Mouse (Mus musculus) lung, embryonic 15.5 days (tissue): ENCODE measurements around the gene 2010300C02Rik. TPM values are rescaled to one million over a fixed set of nuclear protein-coding genes. Genes with fewer than 3 reads are reported as not detected.
"Not testable (repeated sequence)": the region's sequence is repeated elsewhere in the genome, so short reads cannot be mapped to it uniquely, and the experiment has no call there.

Experiments
- ATAC-seq: fragments of 200-750 bp; cut with Nextera tagmentation; 2 replicates; pipeline ENCODE4 v1.8.0; 2017; ENCODE audit warnings: moderate number of reproducible peaks, borderline replicate concordance; ENCODE audit not compliant: low FRiP score, low TSS enrichment; ENCODE audit errors: extremely low read depth
- H3K27ac ChIP-seq: fragments of 300-500 bp; sonication (generic); 2 replicates; pipeline ENCODE4 v1.5.1; 2015; ENCODE audit warnings: moderate library complexity, mild to moderate bottlenecking, inconsistent platforms
- H3K27me3 ChIP-seq: fragments of 300-500 bp; sonication (generic); 2 replicates; pipeline ENCODE4 v1.6.1; 2015; ENCODE audit warnings: inconsistent platforms
- H3K36me3 ChIP-seq: fragments of 300-500 bp; sonication (generic); 2 replicates; pipeline ENCODE4 v1.6.1; 2015; ENCODE audit warnings: inconsistent platforms
- H3K4me1 ChIP-seq: fragments of 300-500 bp; sonication (generic); 2 replicates; pipeline ENCODE4 v1.6.1; 2015; ENCODE audit warnings: inconsistent platforms
- H3K4me2 ChIP-seq: fragments of 300-500 bp; sonication (generic); 2 replicates; pipeline ENCODE4 v1.6.1; 2015; ENCODE audit warnings: inconsistent platforms, mild to moderate bottlenecking, moderate library complexity
- H3K4me3 ChIP-seq: fragments of 300-500 bp; sonication (generic); 2 replicates; pipeline ENCODE4 v1.5.1; 2015; ENCODE audit warnings: mild to moderate bottlenecking, inconsistent platforms
- H3K9ac ChIP-seq: fragments of 300-500 bp; sonication (generic); 2 replicates; pipeline ENCODE4 v1.6.1; 2015; ENCODE audit warnings: inconsistent platforms
- H3K9me3 ChIP-seq: fragments of 300-500 bp; sonication (generic); 2 replicates; pipeline ENCODE4 v1.6.1; 2016; ENCODE audit warnings: inconsistent platforms
- whole genome bisulfite sequencing: fragments of 180-500 bp; shearing (Covaris S2); methylation state at CpG from one replicate; pipeline ENCODE4 v1.1.7; 2015; 5-methylcytosine and 5-hydroxymethylcytosine counted together
- polyA plus RNA-seq: library from polyadenylated mRNA; unstranded; fragments of >200 nt; fragmentation: Nextera tagmentation; extraction: Ambion mirVana; gene quantifications from 2 replicates; pipeline ENCODE4 v1.2.1, GENCODE M21; 2015

2010300C02Rik gene
- polyA plus RNA-seq, 1 experiment from 2014 or later, result 12.1 TPM

DNA sequence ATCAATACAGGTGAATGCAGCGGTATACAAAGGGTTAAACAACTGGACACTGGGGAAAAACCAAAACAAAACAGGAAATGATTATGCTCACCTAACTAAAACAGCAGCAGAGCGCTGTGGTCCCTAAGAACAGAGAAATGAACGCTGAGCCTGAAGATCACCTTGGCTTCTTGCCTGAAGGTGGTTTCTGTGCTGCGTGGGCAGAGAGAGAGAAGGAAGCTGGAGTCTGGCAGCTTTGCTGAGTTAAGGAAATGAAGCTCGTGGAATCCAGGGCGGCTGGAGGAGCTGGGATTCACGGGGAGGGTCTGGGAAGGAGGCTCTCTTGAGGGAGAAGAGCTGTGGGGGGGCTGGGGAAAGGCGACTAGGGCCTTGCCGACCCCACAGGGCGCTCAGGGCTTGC lies 8.2 kb upstream of the 2010300C02Rik start:
- no peaks in the 10 kb centered on the region for H3K36me3 ChIP-seq
- H3K9ac ChIP-seq, result no peak overlapping the region
- H3K9me3 ChIP-seq, result no peaks in the 10 kb centered on the region
- no peak overlapping the region for H3K27ac ChIP-seq
- H3K4me2 ChIP-seq, result no peak overlapping the region
- 56% methylated on average over 10 of the region's 10 CpGs for WGBS
- no peak for ATAC-seq
- H3K27me3 ChIP-seq, result no peaks in the 10 kb centered on the region
- no peak overlapping the region for H3K4me3 ChIP-seq
- H3K4me1 ChIP-seq, result no peaks in the 10 kb centered on the region

DNA sequence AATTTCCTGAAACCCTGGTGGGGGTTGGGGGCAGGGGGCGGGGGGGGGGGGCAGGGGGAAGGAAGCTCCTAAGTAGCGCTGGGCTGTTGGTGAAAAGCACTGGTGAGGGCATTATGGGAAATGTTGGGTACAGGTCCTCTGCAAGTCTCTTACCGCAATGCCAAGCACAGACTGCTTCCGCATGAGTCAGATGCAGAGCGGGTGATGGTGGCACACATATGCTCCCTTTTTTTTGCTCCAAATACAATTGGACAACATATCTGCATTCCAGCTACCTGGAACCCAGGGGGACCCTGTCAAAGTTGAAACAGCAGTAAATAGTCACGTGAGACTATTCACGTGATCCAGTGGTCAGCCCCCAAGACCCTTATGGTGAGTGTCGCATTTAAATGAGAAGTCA lies 7.3 kb upstream of the 2010300C02Rik start:
- H3K4me1 ChIP-seq, result no peaks in the 10 kb centered on the region
- no peaks in the 10 kb centered on the region for H3K9me3 ChIP-seq
- ATAC-seq, result no peak
- WGBS, result 81% methylated on average over 7 of the region's 8 CpGs
- H3K27ac ChIP-seq, result no peak overlapping the region
- H3K9ac ChIP-seq, result no peak overlapping the region
- no peak overlapping the region for H3K4me2 ChIP-seq
- H3K27me3 ChIP-seq, result no peaks in the 10 kb centered on the region
- no peak overlapping the region for H3K4me3 ChIP-seq
- no peaks in the 10 kb centered on the region for H3K36me3 ChIP-seq

DNA sequence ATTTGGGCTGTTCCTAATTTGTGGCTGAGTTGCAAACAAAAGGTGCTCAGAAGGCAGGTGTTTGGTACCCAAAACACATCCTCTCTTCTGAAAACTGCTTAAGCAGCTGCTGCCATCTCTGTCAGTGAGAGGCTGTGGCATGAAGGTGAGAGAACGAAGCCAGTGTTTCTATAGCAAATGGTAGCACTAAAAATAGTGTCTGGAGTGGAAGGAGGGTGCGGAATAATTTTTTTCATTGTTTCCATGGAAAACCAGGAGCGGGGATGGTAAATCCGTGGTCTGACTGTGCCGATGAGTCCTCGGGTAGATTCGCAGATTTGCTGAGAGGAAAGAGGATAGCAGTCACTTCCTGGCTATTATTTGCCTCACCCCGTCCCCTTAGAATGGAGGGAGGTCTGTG lies 6.5 kb upstream of the 2010300C02Rik start:
- ATAC-seq, result no peak
- Histone ChIP-seq H3K4me1 (no peaks in the 10 kb centered on the region), H3K27me3 (no peaks in the 10 kb centered on the region), H3K4me3 (no peak overlapping the region), H3K9ac (no peak overlapping the region), H3K36me3 (no peaks in the 10 kb centered on the region), H3K4me2 (no peak overlapping the region), H3K27ac (no peak overlapping the region), H3K9me3 (no peaks in the 10 kb centered on the region)
- 68% methylated on average over 8 of the region's 8 CpGs for WGBS

DNA sequence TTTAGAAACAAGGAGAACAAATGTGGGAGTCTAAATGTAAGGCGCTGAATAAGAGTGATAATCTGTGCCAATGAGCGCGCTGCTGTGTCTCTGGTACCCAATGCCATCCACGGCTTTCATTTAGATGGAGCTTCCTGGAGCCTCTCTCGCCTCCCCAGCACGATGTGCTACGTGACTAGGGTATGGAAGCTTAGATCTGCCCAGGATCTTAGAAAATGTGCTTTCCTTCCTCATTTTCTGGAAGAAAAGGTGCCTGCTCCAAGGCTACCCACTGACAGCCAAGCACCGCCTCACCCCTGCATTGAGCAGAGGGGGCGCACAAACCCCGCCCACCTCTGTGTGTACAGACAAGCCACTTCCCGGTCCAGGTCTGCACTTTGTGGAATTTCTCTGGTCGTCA lies 6.0 kb upstream of the 2010300C02Rik start:
- WGBS, result 53% methylated on average over 12 of the region's 12 CpGs
- Histone ChIP-seq H3K36me3 (no peaks in the 10 kb centered on the region), H3K9me3 (no peaks in the 10 kb centered on the region), H3K27me3 (peaks cover 2% of the 10 kb centered on the region; the same call in 1 of the 2 replicates), H3K9ac (no peak overlapping the region), H3K4me3 (no peak overlapping the region), H3K27ac (no peak overlapping the region), H3K4me2 (no peak overlapping the region), H3K4me1 (no peaks in the 10 kb centered on the region)
- ATAC-seq, result no peak

DNA sequence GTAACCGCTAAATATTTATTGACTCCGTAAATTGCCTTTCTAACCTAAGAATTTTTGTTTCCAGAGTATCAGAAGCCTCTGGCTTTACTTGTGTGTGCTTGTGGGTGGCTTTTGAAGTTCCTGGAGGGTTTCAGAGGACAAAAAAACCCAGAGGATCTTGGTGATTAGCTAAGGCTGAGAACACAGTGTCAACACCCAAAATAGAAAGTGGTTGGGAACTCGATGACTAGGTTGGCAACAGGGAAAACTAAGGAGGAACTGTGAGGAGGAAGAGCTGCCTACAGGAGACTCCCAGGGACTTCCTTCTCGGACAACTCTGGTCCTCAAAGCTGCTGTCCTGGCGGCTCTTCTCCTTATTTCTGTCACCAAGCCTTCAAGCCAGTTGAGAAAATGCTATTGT lies 1.2 kb upstream of the 2010300C02Rik start:
- no peak for ATAC-seq
- Histone ChIP-seq H3K4me2 (no peak overlapping the region), H3K36me3 (no peaks in the 10 kb centered on the region), H3K4me1 (peaks cover 8% of the 10 kb centered on the region), H3K27ac (no peak overlapping the region), H3K9ac (no peak overlapping the region), H3K27me3 (peaks cover 28% of the 10 kb centered on the region), H3K4me3 (no peak overlapping the region), H3K9me3 (no peaks in the 10 kb centered on the region)
- WGBS, result 69% methylated on average over 5 of the region's 5 CpGs

DNA sequence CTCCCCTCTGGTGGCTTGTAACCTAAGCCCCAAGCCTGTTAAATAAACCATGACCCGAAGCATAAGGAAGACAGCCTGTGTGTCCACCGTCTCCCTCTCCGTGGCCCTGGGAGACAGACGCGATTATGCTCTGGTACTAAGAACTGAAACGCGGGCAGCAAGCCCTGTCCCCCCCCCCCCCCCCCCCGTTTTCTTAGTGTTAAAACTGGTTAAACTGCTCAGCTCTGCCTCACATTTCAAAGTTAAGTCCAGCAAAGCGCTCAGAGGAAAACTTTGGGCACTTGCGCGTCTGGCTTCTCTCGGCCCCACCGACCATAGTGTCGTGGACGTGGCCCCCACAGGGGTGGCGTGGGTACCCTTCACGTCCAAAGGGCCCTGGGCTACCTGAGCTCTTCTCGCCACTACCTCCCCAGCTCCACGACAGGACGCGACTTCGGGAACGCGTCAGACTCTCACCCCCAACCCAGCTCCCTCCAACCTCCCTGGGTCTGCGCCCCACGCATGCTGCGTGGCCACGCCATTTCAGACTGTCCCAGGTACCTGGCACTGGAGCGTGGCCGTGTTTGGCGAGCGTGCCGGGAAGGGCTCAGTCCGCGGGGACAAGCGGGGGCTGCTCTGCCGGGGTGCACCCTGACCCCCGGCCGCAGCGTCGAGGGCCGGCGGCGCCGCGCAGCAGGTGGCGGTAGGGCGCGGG lies 708 bp downstream of the 2010300C02Rik start:
- 2% methylated on average over 49 of the region's 49 CpGs for WGBS
- Histone ChIP-seq H3K27ac (peak overlapping the region; percentile 82), H3K4me1 (peaks cover 8% of the 10 kb centered on the region), H3K4me2 (peak overlapping the region; percentile 96), H3K36me3 (no peaks in the 10 kb centered on the region), H3K9ac (peak overlapping the region; percentile 64), H3K4me3 (peak overlapping the region; percentile 65), H3K27me3 (peaks cover 28% of the 10 kb centered on the region), H3K9me3 (no peaks in the 10 kb centered on the region)
- peak; percentile 70 for ATAC-seq

DNA sequence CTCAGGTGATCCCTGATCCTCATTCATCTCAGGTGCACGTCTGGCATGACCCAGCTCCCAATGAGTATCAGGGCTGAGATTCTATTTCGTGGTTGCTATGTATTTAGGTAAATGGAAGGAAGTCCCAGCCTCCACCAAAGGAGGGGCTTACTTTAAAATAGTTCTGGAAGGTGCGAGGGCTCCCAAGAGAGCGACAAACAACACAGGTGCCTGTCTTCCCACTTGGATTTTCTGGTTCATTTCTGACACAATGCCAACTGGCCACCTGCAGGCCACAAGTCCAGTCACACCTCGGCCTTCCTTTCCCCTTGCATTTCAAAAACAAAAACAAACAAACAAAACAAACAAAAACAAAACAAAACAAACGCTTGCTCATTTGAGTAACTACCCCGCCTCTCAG lies 1.4 kb downstream of the 2010300C02Rik start:
- peak overlapping the region; percentile 96 for H3K4me2 ChIP-seq
- 38% methylated on average over 7 of the region's 7 CpGs for WGBS

DNA sequence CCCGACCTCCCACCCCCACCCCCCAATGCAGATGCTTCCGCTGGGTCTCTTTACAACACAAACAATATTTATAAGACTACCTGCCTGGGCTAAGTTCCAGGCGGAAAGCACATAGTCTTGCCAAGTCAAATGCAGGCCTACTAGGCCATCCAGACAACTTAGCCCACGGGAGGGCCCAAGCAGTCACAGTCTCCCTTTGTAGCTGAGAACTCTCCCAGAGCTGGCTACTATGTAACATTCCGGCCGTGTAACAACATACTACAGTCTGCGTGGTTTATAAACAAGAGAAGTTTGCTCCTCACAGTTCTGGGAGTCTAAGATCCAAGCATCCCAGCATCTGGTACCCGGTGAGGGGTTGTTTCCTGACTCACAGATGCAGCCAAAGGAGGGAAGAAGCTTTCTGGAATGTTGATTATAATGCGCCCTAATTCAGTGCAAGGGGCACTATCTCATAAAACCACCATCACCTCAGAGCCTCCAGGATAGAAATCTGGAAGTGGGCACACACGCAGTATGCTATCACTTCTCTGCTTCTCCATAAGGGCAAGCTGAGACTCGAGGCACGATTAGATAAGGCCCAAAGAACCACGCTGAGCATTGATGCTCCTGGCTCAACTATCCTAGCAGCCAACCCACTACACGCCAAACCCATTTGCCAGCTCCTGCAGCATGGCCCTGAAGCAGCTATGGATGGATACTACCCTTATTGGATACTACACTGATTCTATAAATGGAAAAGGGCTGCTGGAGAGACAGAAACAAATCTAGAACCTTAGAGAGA lies 2.3 kb downstream of the 2010300C02Rik start:
- H3K27ac ChIP-seq, result no peak overlapping the region

More for the DNA sequence above, 1.4 kb downstream of the 2010300C02Rik start:
- Histone ChIP-seq H3K36me3 (no peaks in the 10 kb centered on the region), H3K4me1 (peaks cover 8% of the 10 kb centered on the region), H3K9me3 (no peaks in the 10 kb centered on the region), H3K9ac (no peak overlapping the region), H3K4me3 (peak overlapping the region; percentile 65; the same call in 1 of the 2 replicates), H3K27me3 (peaks cover 28% of the 10 kb centered on the region), H3K27ac (peak overlapping the region; percentile 82; the same call in 1 of the 2 replicates)
- ATAC-seq, result no peak

DNA sequence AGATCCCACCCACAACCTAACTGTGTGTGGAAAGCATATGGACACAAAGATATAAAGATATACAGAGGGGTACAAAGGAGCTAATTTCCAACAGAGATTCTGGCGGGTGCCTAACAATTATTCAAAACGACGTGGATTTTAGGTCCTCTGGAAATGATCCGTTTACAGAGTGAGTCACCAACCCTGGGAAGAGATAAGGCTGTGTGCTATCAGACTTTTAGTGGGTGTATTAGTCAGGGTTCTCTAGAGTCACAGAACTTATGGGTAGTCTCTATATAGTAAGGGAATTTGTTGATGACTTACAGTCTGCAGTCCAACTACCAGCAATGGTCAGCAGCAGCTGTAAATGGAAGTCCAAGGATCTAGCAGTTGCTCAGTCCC lies 7.5 kb downstream of the 2010300C02Rik start:
- H3K36me3 ChIP-seq, result not testable (repeated sequence)

More for the DNA sequence above, 2.3 kb downstream of the 2010300C02Rik start:
- no peaks in the 10 kb centered on the region for H3K9me3 ChIP-seq
- no peak for ATAC-seq
- no peak overlapping the region for H3K9ac ChIP-seq
- no peak overlapping the region for H3K4me2 ChIP-seq
- 69% methylated on average over 14 of the region's 14 CpGs for WGBS
- peaks cover 8% of the 10 kb centered on the region for H3K4me1 ChIP-seq
- peaks cover 28% of the 10 kb centered on the region for H3K27me3 ChIP-seq
- H3K36me3 ChIP-seq, result no peaks in the 10 kb centered on the region
- H3K4me3 ChIP-seq, result no peak overlapping the region

DNA sequence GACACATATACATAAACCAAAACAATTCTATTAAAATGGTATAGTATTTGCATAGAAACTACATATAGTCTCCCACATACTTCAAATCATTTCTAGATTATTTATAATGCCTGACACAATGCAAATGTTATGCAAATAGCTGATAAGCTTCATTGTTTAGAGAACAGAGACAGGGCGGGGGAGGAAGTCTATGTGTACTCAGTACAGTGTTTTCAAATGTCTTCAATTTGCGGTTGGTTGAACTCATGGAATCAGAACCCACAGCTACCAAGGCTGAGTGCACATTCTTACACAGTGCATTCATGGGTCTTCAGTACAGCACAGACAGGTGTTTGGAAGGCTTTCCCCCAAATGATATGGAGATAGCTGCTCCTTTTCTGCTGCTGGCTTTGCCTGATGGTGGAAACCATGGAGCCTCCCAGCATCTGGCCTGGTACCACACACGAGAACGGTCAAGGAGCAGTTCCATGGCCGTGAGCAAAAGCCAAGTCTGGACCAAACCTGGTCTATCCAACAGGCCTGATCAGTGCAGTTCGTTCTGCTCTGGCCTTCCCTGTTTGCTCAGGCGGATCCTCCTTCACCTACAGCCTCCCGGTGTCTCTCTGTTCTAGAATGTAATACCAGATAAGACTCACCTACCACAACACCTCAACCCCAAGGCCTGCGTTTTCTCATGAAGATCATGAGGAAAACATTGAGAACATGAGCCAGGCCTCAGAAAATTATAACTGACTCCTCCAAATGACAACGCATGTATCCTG lies 8.1 kb downstream of the 2010300C02Rik start:
- Histone ChIP-seq H3K4me1 (no peaks in the 10 kb centered on the region), H3K27me3 (no peaks in the 10 kb centered on the region), H3K4me3 (no peak overlapping the region), H3K4me2 (no peak overlapping the region), H3K9me3 (no peaks in the 10 kb centered on the region), H3K9ac (no peak overlapping the region), H3K27ac (no peak overlapping the region), H3K36me3 (no peaks in the 10 kb centered on the region)
- no peak for ATAC-seq
- 86% methylated on average over 10 of the region's 10 CpGs for WGBS

More for the DNA sequence above, 7.5 kb downstream of the 2010300C02Rik start:
- H3K4me1 ChIP-seq, H3K9me3 ChIP-seq, H3K27ac ChIP-seq, H3K27me3 ChIP-seq, ATAC-seq, H3K4me2 ChIP-seq, H3K4me3 ChIP-seq, H3K9ac ChIP-seq: not testable (repeated sequence)
- 36% methylated on average over 4 of the region's 4 CpGs for WGBS

DNA sequence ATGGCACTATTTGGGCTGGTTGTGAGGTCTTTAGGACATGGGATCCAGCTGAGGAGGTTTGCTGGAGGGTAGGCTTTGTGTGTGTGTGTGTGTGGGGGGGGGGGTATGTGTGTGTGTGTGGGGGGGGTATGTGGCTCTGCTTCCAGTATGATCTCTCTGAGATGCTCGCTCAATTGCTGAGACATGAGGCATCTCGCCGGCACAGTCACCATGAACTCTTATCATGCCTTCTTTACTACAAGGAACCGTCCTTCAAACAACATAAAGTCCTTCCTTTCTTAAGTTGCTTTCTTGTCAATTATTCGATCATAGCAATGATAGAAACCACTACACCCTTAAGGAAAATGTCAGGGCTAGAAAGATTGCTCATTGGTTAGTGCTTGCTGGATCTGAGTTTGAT lies 8.8 kb downstream of the 2010300C02Rik start:
- no peak overlapping the region for H3K27ac ChIP-seq
- H3K27me3 ChIP-seq, result no peaks in the 10 kb centered on the region
- H3K4me1 ChIP-seq, result no peaks in the 10 kb centered on the region
- H3K4me2 ChIP-seq, result no peak overlapping the region
- H3K4me3 ChIP-seq, result no peak overlapping the region
- ATAC-seq, result no peak
- no peaks in the 10 kb centered on the region for H3K9me3 ChIP-seq
- H3K36me3 ChIP-seq, result no peaks in the 10 kb centered on the region
- no peak overlapping the region for H3K9ac ChIP-seq
- 88% methylated on average over 5 of the region's 5 CpGs for WGBS

DNA sequence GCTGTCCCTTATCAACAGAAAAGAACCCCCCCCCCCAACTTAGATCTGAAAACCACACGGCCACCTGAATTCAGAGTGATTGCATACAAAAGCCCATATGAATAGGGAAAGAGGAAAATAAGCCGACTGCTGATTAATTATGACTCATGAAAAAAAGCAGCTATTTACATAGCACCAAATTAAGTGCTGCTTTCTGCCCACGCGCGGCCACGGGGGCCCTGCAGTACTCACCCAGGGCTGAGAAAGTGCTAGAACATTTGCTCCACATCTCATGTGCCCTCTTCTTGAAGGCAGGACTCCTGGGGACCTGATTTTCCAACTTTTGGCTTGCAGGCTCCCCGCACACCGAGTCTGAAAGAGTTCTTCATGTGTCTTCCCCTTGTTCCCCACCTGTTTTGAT lies 10.1 kb downstream of the 2010300C02Rik start:
- Histone ChIP-seq H3K9me3 (0 out of 2 replicates have a peak, but pooled peaks cover 4% of the 10 kb centered on the region), H3K27ac (no peak overlapping the region), H3K27me3 (no peaks in the 10 kb centered on the region), H3K4me2 (no peak overlapping the region), H3K4me1 (no peaks in the 10 kb centered on the region), H3K36me3 (no peaks in the 10 kb centered on the region), H3K9ac (no peak overlapping the region), H3K4me3 (no peak overlapping the region)
- 64% methylated on average over 8 of the region's 8 CpGs for WGBS
- no peak for ATAC-seq
